Mouse (Mus musculus) lung, embryonic 16.5 days (tissue): ENCODE data around the gene 2010111I01Rik. TPM values are rescaled to one million over a fixed set of nuclear protein-coding genes. Genes with fewer than 3 reads are reported as not detected.

Source experiments
- ATAC-seq: fragments of 200-750 bp; cut with Nextera tagmentation; 2 replicates; pipeline ENCODE4 v1.8.0; 2017; ENCODE audit warnings: low read depth, mild to moderate bottlenecking, moderate library complexity
- H3K27ac ChIP-seq: fragments of 300-500 bp; sonication (generic); 2 replicates; pipeline ENCODE4 v1.5.1; 2014; ENCODE audit warnings: mild to moderate bottlenecking, control low read depth, low read length
- H3K27me3 ChIP-seq: fragments of 300-500 bp; sonication (generic); 2 replicates; pipeline ENCODE4 v1.6.1; 2014; ENCODE audit warnings: low read depth, low read length, mixed read lengths; ENCODE audit not compliant: control insufficient read depth, insufficient read depth
- H3K36me3 ChIP-seq: fragments of 300-500 bp; sonication (generic); 2 replicates; pipeline ENCODE4 v1.6.1; 2014; ENCODE audit warnings: low read length; ENCODE audit not compliant: control insufficient read depth, insufficient read depth
- H3K4me1 ChIP-seq: fragments of 300-500 bp; sonication (generic); replicated peaks from 2 replicates; pipeline ENCODE4 v1.6.1; 2014; ENCODE audit warnings: low read length, mixed read lengths; ENCODE audit not compliant: control insufficient read depth, insufficient read depth
- H3K4me2 ChIP-seq: fragments of 300-500 bp; sonication (generic); 2 replicates; pipeline ENCODE4 v1.6.1; 2014; ENCODE audit warnings: low read depth, low read length, control low read depth
- H3K4me3 ChIP-seq: fragments of 300-500 bp; sonication (generic); 2 replicates; pipeline ENCODE4 v1.5.1; 2014; ENCODE audit warnings: mild to moderate bottlenecking, low read length, control low read depth
- H3K9ac ChIP-seq: fragments of 300-500 bp; sonication (generic); 2 replicates; pipeline ENCODE4 v1.6.1; 2014; ENCODE audit warnings: low read length, control low read depth
- H3K9me3 ChIP-seq: fragments of 300-500 bp; sonication (generic); 2 replicates; pipeline ENCODE4 v1.6.1; 2016; ENCODE audit warnings: low read length; ENCODE audit not compliant: control insufficient read depth
- WGBS: fragments of 180-500 bp; shearing (Covaris S2); extraction: QIAGEN DNeasy Blood & Tissue Kit; methylation state at CpG from one replicate; pipeline ENCODE4 v1.1.7; 2014; 5-methylcytosine and 5-hydroxymethylcytosine counted together
- polyA plus RNA-seq: library from polyadenylated mRNA; unstranded; fragments of >200 nt; fragmentation: Nextera tagmentation; extraction: Ambion mirVana; gene quantifications from 2 replicates; pipeline ENCODE4 v1.2.1, GENCODE M21; 2015

Gene 2010111I01Rik
- polyA plus RNA-seq, 1 experiment from 2014 or later: 129 TPM

GRCm38 (mm10) chr13:63276389-63276788 is 311.7 kb downstream of the 2010111I01Rik start:
- 75% methylated on average over 4 of the region's 4 CpGs for WGBS
- no peak for ATAC-seq
- H3K36me3 ChIP-seq: no peaks in the 10 kb centered on the region
- no peak overlapping the region for H3K27ac ChIP-seq
- no peaks in the 10 kb centered on the region for H3K9me3 ChIP-seq
- peak overlapping the region; percentile 17 for H3K9ac ChIP-seq
- H3K27me3 ChIP-seq: no peaks in the 10 kb centered on the region
- H3K4me1 ChIP-seq: peaks cover 69% of the 10 kb centered on the region
- peak overlapping the region; percentile 51 for H3K4me2 ChIP-seq
- H3K4me3 ChIP-seq: peak overlapping the region; percentile 17

DNA sequence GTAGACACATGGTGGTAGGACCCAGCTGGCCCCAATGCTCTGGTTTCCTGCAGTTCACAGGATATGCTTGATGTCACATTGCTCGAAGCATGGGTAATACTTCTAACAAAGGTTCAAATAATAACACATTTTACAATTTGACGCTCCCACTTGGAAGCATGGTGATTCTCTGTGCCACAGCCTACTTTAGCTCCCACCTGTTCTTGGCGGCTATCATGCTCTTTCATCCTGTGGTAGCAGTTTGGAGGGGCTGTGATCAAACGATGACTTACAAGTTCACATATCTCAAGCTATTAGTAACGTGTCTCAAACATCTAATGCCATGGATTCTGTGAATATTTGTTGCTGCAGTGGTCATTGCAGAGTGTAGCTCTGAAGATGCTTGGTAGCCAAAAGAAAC is 312.6 kb downstream of the 2010111I01Rik start:
- ATAC-seq: no peak
- Histone ChIP-seq H3K4me2 (peak overlapping the region; percentile 51), H3K9me3 (no peaks in the 10 kb centered on the region), H3K27me3 (no peaks in the 10 kb centered on the region), H3K4me1 (peaks cover 65% of the 10 kb centered on the region), H3K9ac (no peak overlapping the region; the same call in 1 of the 2 replicates), H3K36me3 (peaks cover 3% of the 10 kb centered on the region; the same call in 1 of the 2 replicates), H3K27ac (peak overlapping the region; percentile 94), H3K4me3 (no peak overlapping the region)
- WGBS: 29% methylated on average over 5 of the region's 5 CpGs

DNA sequence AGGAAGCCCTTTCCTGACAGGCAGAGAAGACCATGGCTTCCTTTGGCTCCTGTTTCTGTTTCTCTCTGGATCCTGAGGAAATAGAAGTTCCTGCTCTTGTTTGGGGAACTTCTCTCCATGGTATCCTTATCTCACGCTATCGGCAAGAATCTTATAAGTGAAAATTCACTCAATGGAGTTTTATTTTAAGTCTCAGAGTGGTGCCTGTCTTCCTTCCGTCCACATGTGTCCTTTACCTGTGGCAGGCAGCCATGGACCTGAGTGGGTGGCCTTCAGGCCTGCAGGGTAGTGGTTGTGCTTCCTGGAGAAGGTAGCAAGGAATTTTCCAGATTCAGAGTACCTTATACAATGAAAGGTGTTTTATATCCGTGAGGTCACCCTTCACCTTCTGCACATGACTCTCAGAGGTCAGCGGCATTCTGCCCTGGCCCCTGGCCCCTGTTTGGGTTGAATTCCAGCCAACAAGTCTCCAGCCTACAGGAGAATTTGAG is 313.5 kb downstream of the 2010111I01Rik start:
- H3K36me3 ChIP-seq: peaks cover 9% of the 10 kb centered on the region
- H3K9ac ChIP-seq: peak overlapping the region; percentile 57
- H3K4me2 ChIP-seq: peak overlapping the region; percentile 51
- peaks cover 66% of the 10 kb centered on the region for H3K4me1 ChIP-seq
- no peaks in the 10 kb centered on the region for H3K27me3 ChIP-seq
- peak; percentile 9; the same call in 1 of the 2 replicates for ATAC-seq
- H3K27ac ChIP-seq: peak overlapping the region; percentile 94
- H3K4me3 ChIP-seq: peak overlapping the region; percentile 32
- WGBS: 15% methylated on average over 5 of the region's 5 CpGs
- no peaks in the 10 kb centered on the region for H3K9me3 ChIP-seq

DNA sequence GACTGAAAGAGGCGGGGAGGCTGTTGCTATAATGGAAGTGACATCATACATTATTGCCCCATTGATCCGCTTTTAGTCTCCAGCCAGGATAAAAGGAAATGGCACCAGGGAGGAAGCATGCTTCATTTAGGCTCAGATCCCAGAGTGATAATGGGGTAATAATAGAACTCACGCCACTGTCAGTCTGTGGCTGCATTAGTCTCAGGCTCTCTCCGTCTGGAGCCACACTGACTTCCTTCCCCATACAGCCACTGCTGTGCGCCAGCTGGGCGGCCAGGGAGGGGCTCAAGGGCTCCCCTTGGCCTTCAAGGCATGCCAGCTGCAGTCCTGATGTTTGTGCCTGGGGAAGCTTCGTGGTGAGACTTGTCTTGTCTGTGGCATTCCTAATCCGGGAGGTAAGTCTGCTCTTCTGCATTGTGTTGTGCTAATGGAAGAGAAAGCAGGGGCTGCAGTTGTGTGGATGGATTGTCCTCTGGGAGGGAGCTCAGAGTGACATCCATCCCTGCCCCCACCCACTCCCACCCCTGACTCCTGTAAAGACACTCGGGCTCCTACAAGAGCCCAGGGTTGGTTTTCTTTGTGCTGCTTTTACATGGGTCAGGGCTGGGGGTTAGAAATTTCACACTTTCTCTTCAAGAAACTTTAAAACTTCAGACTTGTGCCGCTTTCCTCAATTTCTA is 314.2 kb downstream of the 2010111I01Rik start:
- 18% methylated on average over 10 of the region's 10 CpGs for WGBS
- Histone ChIP-seq H3K4me3 (peak overlapping the region; percentile 32), H3K4me1 (peaks cover 63% of the 10 kb centered on the region), H3K27ac (peak overlapping the region; percentile 94), H3K9ac (peak overlapping the region; percentile 55), H3K36me3 (peaks cover 17% of the 10 kb centered on the region), H3K4me2 (peak overlapping the region; percentile 51), H3K27me3 (no peaks in the 10 kb centered on the region), H3K9me3 (no peaks in the 10 kb centered on the region)
- ATAC-seq: peak; percentile 90

GRCm38 (mm10) chr13:63279807-63280206 is 315.1 kb downstream of the 2010111I01Rik start:
- WGBS: 20% methylated on average over 8 of the region's 8 CpGs

DNA sequence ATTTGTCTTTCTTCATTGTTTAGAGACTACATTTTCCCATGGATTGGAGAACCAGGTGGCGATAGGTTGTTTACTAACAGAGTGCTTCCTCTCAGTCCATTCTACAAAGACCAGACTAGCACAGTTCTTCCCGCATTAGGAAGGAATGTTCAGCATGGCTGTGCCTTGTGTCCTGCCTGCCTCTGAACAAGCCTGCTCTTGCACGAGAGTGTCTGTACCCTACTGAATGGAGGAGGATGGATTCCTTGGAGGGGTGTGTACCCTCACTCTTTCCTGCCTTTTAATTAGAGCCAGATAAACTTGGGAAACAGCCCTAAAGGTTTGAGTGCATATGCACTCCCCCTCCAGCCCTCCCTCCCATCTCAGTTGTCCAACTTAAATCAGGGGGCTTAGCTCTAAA is 315.7 kb downstream of the 2010111I01Rik start:
- H3K9me3 ChIP-seq: no peaks in the 10 kb centered on the region
- ATAC-seq: peak; percentile 64
- H3K4me1 ChIP-seq: peaks cover 58% of the 10 kb centered on the region
- no peak overlapping the region for H3K9ac ChIP-seq
- H3K4me3 ChIP-seq: peak overlapping the region; percentile 17
- peak overlapping the region; percentile 51 for H3K4me2 ChIP-seq
- H3K36me3 ChIP-seq: peaks cover 20% of the 10 kb centered on the region
- H3K27ac ChIP-seq: peak overlapping the region; percentile 49
- no peaks in the 10 kb centered on the region for H3K27me3 ChIP-seq
- WGBS: 31% methylated on average over 3 of the region's 3 CpGs

More at GRCm38 (mm10) chr13:63279807-63280206, 315.1 kb downstream of the 2010111I01Rik start:
- Histone ChIP-seq H3K4me3 (peak overlapping the region; percentile 32), H3K36me3 (peaks cover 17% of the 10 kb centered on the region), H3K27ac (peak overlapping the region; percentile 94), H3K4me2 (peak overlapping the region; percentile 51), H3K9me3 (no peaks in the 10 kb centered on the region), H3K4me1 (peaks cover 58% of the 10 kb centered on the region), H3K27me3 (no peaks in the 10 kb centered on the region), H3K9ac (peak overlapping the region; percentile 55)
- no peak for ATAC-seq

- Histone ChIP-seq H3K27ac (peak overlapping the region; percentile 49; the same call in 1 of the 2 replicates), H3K36me3 (peaks cover 25% of the 10 kb centered on the region), H3K9ac (no peak overlapping the region), H3K4me3 (no peak overlapping the region), H3K4me1 (peaks cover 54% of the 10 kb centered on the region), H3K9me3 (no peaks in the 10 kb centered on the region), H3K4me2 (no peak overlapping the region; the same call in 1 of the 2 replicates), H3K27me3 (no peaks in the 10 kb centered on the region)
- ATAC-seq: no peak
- WGBS: 65% methylated on average over 8 of the region's 8 CpGs
Measured at GRCm38 (mm10) chr13:63281206-63281605, 316.5 kb downstream of the 2010111I01Rik start.

DNA sequence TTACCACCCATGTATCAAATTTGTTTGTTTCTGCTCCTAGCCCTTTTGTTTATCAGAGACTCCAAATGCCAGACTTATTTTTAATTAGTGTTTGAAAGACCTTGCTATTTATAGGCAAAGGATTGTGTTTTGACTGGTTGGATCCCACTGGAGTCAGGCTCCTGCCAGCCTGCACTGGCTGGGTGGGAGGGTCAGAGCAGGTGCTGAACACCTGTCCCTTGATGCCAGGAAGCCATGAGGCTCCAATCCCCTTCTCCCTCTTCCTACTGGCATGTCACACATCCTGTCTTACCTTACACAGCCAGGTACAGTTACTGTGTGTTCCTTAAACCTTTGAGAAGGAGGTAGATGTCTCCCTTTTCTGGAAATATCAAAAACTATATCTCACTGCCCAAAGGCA is 318.5 kb downstream of the 2010111I01Rik start:
- Histone ChIP-seq H3K36me3 (peaks cover 39% of the 10 kb centered on the region), H3K27ac (no peak overlapping the region), H3K9ac (no peak overlapping the region), H3K4me2 (no peak overlapping the region), H3K27me3 (no peaks in the 10 kb centered on the region), H3K9me3 (no peaks in the 10 kb centered on the region), H3K4me3 (no peak overlapping the region), H3K4me1 (peaks cover 36% of the 10 kb centered on the region)
- ATAC-seq: no peak

GRCm38 (mm10) chr13:63284748-63285147 is 320.1 kb downstream of the 2010111I01Rik start:
- Histone ChIP-seq H3K9me3 (no peaks in the 10 kb centered on the region), H3K36me3 (peaks cover 45% of the 10 kb centered on the region), H3K27me3 (no peaks in the 10 kb centered on the region), H3K9ac (no peak overlapping the region), H3K27ac (no peak overlapping the region), H3K4me2 (no peak overlapping the region), H3K4me3 (no peak overlapping the region), H3K4me1 (peaks cover 20% of the 10 kb centered on the region)
- no peak for ATAC-seq
- 91% methylated on average over 3 of the region's 3 CpGs for WGBS
